Mouse (Mus musculus) embryo, embryonic 10 days (tissue): ENCODE data around the gene Pkp2.

ENCODE experiments used
- DNase-seq: peaks from one replicate; pipeline ENCODE4 v3.0.0-alpha.2; 2015; ENCODE audit warnings: low spot score

The Pkp2 gene

GRCm38 (mm10) chr16:16261481-16261880 lies 48.4 kb downstream of the Pkp2 start:
- DNase-seq = peak; percentile 1

GRCm38 (mm10) chr16:16262436-16262835 lies 49.3 kb downstream of the Pkp2 start:
- peak; percentile 1 for DNase-seq

GRCm38 (mm10) chr16:16272978-16273377 lies 59.9 kb downstream of the Pkp2 start:
- no peak for DNase-seq

GRCm38 (mm10) chr16:16273752-16274151 lies 60.6 kb downstream of the Pkp2 start:
- no peak for DNase-seq

GRCm38 (mm10) chr16:16302369-16303137 lies 89.4 kb downstream of the Pkp2 start, which contains the start of gene Yars2:
TSS of gene Yars2 (plus strand) at chr16:16302965.
- DNase-seq = peak; percentile 95

- DNase-seq = peak; percentile 66
Measured at GRCm38 (mm10) chr16:16303138-16303827, 90.2 kb downstream of the Pkp2 start.

GRCm38 (mm10) chr16:16303888-16304287 lies 90.8 kb downstream of the Pkp2 start:
- DNase-seq = peak; percentile 45

- DNase-seq = no peak
Measured at GRCm38 (mm10) chr16:16311319-16311718, 98.2 kb downstream of the Pkp2 start.
